Mouse (Mus musculus) cerebellum, adult 2 months (tissue): ENCODE measurements at regions not wholly inside any gene's neighbourhood (a gene's known extent, or its start where the extent isn't known, plus 50 kb on each side); places are given as distances from the start of the nearest gene placed in this dataset.

Experiments used
- CTCF ChIP-seq: fragments of 200-500 bp; IDR thresholded peaks from 2 replicates; pipeline ENCODE4 v1.5.1; 2011; ENCODE audit warnings: low read depth, mild to moderate bottlenecking, control low read depth, low read length, moderate library complexity, borderline replicate concordance; ENCODE audit not compliant: insufficient read depth
- POLR2A ChIP-seq: fragments of 200-500 bp; IDR thresholded peaks from 2 replicates; pipeline ENCODE4 v1.6.1; 2011; ENCODE audit warnings: low read length, control low read depth, borderline replicate concordance; ENCODE audit not compliant: insufficient read depth

DNA sequence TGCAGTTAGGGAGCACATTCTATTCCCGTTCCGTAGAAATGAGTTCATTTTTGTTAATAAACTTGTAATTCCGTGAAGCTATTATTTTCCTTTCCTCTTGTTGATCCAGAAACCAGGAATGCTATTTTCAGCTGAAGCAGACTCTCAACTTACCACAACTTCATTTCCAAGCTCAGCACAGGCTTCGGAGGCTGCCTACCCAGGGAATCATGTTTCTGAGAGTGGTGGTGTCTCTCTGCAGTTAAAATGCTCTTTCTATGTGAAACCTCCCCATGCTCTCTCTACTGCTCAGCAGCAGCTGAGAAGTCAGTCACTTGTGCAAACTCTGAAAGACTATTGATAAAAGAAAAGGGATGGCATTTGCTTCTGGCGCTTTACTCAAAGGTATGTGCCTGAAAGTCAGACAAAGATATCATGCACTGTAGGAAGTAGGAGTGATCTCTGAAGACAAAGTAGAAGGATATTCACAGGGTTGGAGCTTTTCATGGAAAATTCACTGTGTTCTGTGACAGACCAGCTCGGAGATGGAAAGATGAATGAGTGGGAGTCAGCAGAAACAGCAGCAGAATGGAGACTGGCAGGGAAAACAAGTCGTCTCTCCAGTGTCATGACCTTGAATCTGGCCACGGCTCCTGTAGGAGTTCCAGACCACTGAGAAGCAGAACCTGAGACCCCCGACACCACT is 748.8 kb upstream of the Apob start:
- TF ChIP-seq POLR2A (no peak), CTCF (no peak)
